Mouse (Mus musculus): Measurements from ENCODE around the gene Dzip1l.

Gene Dzip1l

GRCm38 (mm10) chr9:99660756-99661155 lies 31.5 kb downstream of the Dzip1l start:
- DNase-seq (ENCODE audit: low spot score), result no peak

GRCm38 (mm10) chr9:99661606-99662166 lies 32.4 kb downstream of the Dzip1l start:
- no peak for DNase-seq (ENCODE audit: low spot score)

- DNase-seq (ENCODE audit: low spot score), result peak; percentile 87
These were observed 33.1 kb downstream of the Dzip1l start for GRCm38 (mm10) chr9:99662406-99662805.

GRCm38 (mm10) chr9:99662887-99663286 lies 33.6 kb downstream of the Dzip1l start:
- DNase-seq (ENCODE audit: low spot score), result no peak

GRCm38 (mm10) chr9:99667596-99667995 lies 38.3 kb downstream of the Dzip1l start:
- peak; percentile 9 for DNase-seq (ENCODE audit: low spot score)

GRCm38 (mm10) chr9:99671603-99672002 lies 42.3 kb downstream of the Dzip1l start:
- DNase-seq (ENCODE audit: low spot score), result peak; percentile 18

- DNase-seq (ENCODE audit: low spot score), result no peak
These were observed 46.4 kb downstream of the Dzip1l start for GRCm38 (mm10) chr9:99675714-99676113.

GRCm38 (mm10) chr9:99681980-99682570 lies 52.8 kb downstream of the Dzip1l start:
- no peak for DNase-seq (ENCODE audit: low spot score)

- DNase-seq (ENCODE audit: low spot score), result no peak
These were observed 55.8 kb downstream of the Dzip1l start for GRCm38 (mm10) chr9:99685061-99685521.

- DNase-seq (ENCODE audit: low spot score), result no peak
These were observed 56.4 kb downstream of the Dzip1l start for GRCm38 (mm10) chr9:99685536-99686231.

- no peak for DNase-seq (ENCODE audit: low spot score)
These were observed 60.5 kb downstream of the Dzip1l start for GRCm38 (mm10) chr9:99689796-99690195.

- no peak for DNase-seq (ENCODE audit: low spot score)
These were observed 61.1 kb downstream of the Dzip1l start for GRCm38 (mm10) chr9:99690386-99690785.

GRCm38 (mm10) chr9:99694961-99695360 lies 65.7 kb downstream of the Dzip1l start:
- DNase-seq (ENCODE audit: low spot score), result peak; percentile 23

- no peak for DNase-seq (ENCODE audit: low spot score)
These were observed 70.6 kb downstream of the Dzip1l start for GRCm38 (mm10) chr9:99699752-99700389.

- no peak for DNase-seq (ENCODE audit: low spot score)
These were observed 71.9 kb downstream of the Dzip1l start for GRCm38 (mm10) chr9:99701187-99701586.

- DNase-seq (ENCODE audit: low spot score), result no peak
These were observed 72.9 kb downstream of the Dzip1l start for GRCm38 (mm10) chr9:99702215-99702614.

- no peak for DNase-seq (ENCODE audit: low spot score)
These were observed 74.4 kb downstream of the Dzip1l start for GRCm38 (mm10) chr9:99703711-99704110.

GRCm38 (mm10) chr9:99706264-99706663 lies 77.0 kb downstream of the Dzip1l start:
- DNase-seq (ENCODE audit: low spot score), result no peak

GRCm38 (mm10) chr9:99707425-99708126 lies 78.3 kb downstream of the Dzip1l start:
- DNase-seq (ENCODE audit: low spot score), result no peak

- no peak for DNase-seq (ENCODE audit: low spot score)
These were observed 80.4 kb downstream of the Dzip1l start for GRCm38 (mm10) chr9:99709588-99710248.

GRCm38 (mm10) chr9:99710297-99710696 lies 81.0 kb downstream of the Dzip1l start:
- no peak for DNase-seq (ENCODE audit: low spot score)

- no peak for DNase-seq (ENCODE audit: low spot score)
These were observed 87.8 kb downstream of the Dzip1l start, which contains the start of gene Cldn18 for GRCm38 (mm10) chr9:99717134-99717533. Gene Cldn18 (minus strand): TSS chr9:99717267.
